31 mouse cellular contexts compared by ENCODE assay signal in genomic region chr4:64276980-64277379, GRCm38 (mm10).
DNase-seq lines count a peak whose midpoint lies in the region; ATAC-seq lines count a peak whose summit lies in the region.
"Had no signal": no experiment of that assay in that cellular context is flagged by ENCODE, and none has a peak within 500 bp of the region (broad histone marks: within the 10 kb centered on the region; RNA-seq: fewer than 3 reads in every experiment).

No protein-coding gene starts in this region.

- H3K4me1 ChIP-seq in kidney, embryonic 15.5 days, result no peaks in the 10 kb centered on the region
- H3K4me1 ChIP-seq: embryonic facial prominence, embryonic 15.5 days; forebrain, embryonic 12.5 days; heart, embryonic 13.5 days; hindbrain, embryonic 15.5 days; intestine, embryonic 15.5 days; liver, embryonic 15.5 days; midbrain, embryonic 10.5 days; midbrain, embryonic 15.5 days had no signal

- DNase-seq in embryo, embryonic 10 days (ENCODE audit: low spot score), result peak; percentile 19
- DNase-seq in embryo, embryonic 9.5 days (ENCODE audit: extremely low spot score), result no peak
- DNase-seq in kidney, postnatal 4 days, result no peak
- DNase-seq in embryo, embryonic 11 days, result peak; percentile 59
- peak; percentile 85 for DNase-seq in mesoderm, embryonic 11.5 days (ENCODE audit: low read depth, low spot score)
- DNase-seq in adrenal gland, postnatal 14 days, result no peak
- DNase-seq in right cerebral cortex, postnatal 25 days, result no peak
- DNase-seq: adrenal gland, adult 8-10 months; cerebellum, adult 11-12 months; cerebellum, postnatal 10 days; forebrain, postnatal 0 days; gastrocnemius, postnatal 14 days; heart, adult 2 months; heart, postnatal 10 days; kidney, adult 2 months; kidney, postnatal 36 days; left cerebral cortex, postnatal 4 days; lung, embryonic 14.5 days; lung, postnatal 14 days; spleen, adult 18-20 months; thymus, postnatal 25 days had no signal

- no peaks in the 10 kb centered on the region for H3K36me3 ChIP-seq in kidney, embryonic 15.5 days
- H3K36me3 ChIP-seq: embryonic facial prominence, embryonic 15.5 days; forebrain, embryonic 12.5 days; heart, embryonic 13.5 days; hindbrain, embryonic 15.5 days; intestine, embryonic 15.5 days; liver, embryonic 15.5 days; midbrain, embryonic 10.5 days; midbrain, embryonic 15.5 days had no signal

- no peak overlapping the region for H3K27ac ChIP-seq in kidney, embryonic 15.5 days
- H3K27ac ChIP-seq: embryonic facial prominence, embryonic 15.5 days; forebrain, embryonic 12.5 days; heart, adult 2 months; heart, embryonic 13.5 days; hindbrain, embryonic 15.5 days; intestine, embryonic 15.5 days; liver, embryonic 15.5 days; midbrain, embryonic 10.5 days; midbrain, embryonic 15.5 days had no signal

- no peak overlapping the region for H3K9ac ChIP-seq in kidney, embryonic 15.5 days
- H3K9ac ChIP-seq: embryonic facial prominence, embryonic 15.5 days; forebrain, embryonic 12.5 days; forebrain, postnatal 0 days; heart, embryonic 13.5 days; hindbrain, embryonic 15.5 days; intestine, embryonic 15.5 days; liver, embryonic 15.5 days; lung, embryonic 14.5 days; midbrain, embryonic 15.5 days had no signal

- H3K4me2 ChIP-seq in kidney, embryonic 15.5 days, result no peak overlapping the region
- H3K4me2 ChIP-seq: embryonic facial prominence, embryonic 15.5 days; forebrain, embryonic 12.5 days; heart, embryonic 13.5 days; hindbrain, embryonic 15.5 days; intestine, embryonic 15.5 days; liver, embryonic 15.5 days; lung, embryonic 14.5 days; midbrain, embryonic 15.5 days had no signal

- 1% methylated on average over 2 of the region's 2 CpGs for WGBS in kidney, embryonic 15.5 days

- H3K27me3 ChIP-seq in kidney, embryonic 15.5 days, result no peaks in the 10 kb centered on the region
- H3K27me3 ChIP-seq: CH12.LX; embryonic facial prominence, embryonic 15.5 days; forebrain, embryonic 12.5 days; heart, embryonic 13.5 days; hindbrain, embryonic 15.5 days; intestine, embryonic 15.5 days; liver, embryonic 15.5 days; midbrain, embryonic 15.5 days had no signal

- no peaks in the 10 kb centered on the region for H3K9me3 ChIP-seq in kidney, embryonic 15.5 days (replicated peaks)
- H3K9me3 ChIP-seq: embryonic facial prominence, embryonic 15.5 days; forebrain, embryonic 12.5 days; heart, embryonic 13.5 days; hindbrain, embryonic 15.5 days; intestine, embryonic 15.5 days; liver, embryonic 15.5 days; midbrain, embryonic 10.5 days; midbrain, embryonic 15.5 days had no signal

- no peak overlapping the region for H3K4me3 ChIP-seq in kidney, embryonic 15.5 days (replicated peaks)
- H3K4me3 ChIP-seq: embryonic facial prominence, embryonic 15.5 days; forebrain, embryonic 12.5 days; heart, adult 2 months; heart, embryonic 13.5 days; hindbrain, embryonic 15.5 days; intestine, embryonic 15.5 days; liver, embryonic 15.5 days; midbrain, embryonic 10.5 days; midbrain, embryonic 15.5 days had no signal

- ATAC-seq in kidney, embryonic 15.5 days (replicated peaks; ENCODE audit: low FRiP score), result 0 out of 2 replicates have a peak, but pooled peaks have one; percentile 40
- ATAC-seq: forebrain, postnatal 0 days; intestine, embryonic 15.5 days; midbrain, embryonic 15.5 days had no signal

Comparison
In these comparisons a context has a peak if more than half of its experiments do, and no peak if none do; other contexts are left out.
1. DNase-seq: peak in embryo, embryonic 10 days (single experiment), embryo, embryonic 11 days (single experiment) and mesoderm, embryonic 11.5 days (single experiment); none in embryo, embryonic 9.5 days (single experiment), kidney, postnatal 4 days (0 of 2), adrenal gland, postnatal 14 days (single experiment) and right cerebral cortex, postnatal 25 days (single experiment).